7 mouse cellular contexts compared by ENCODE assay signal in genomic region chr2:48947761-48948160, GRCm38 (mm10). TPM values are rescaled to one million over a fixed set of nuclear protein-coding genes. Genes with fewer than 3 reads are reported as not detected.
DNase-seq lines count a peak whose midpoint lies in the region; ATAC-seq lines count a peak whose summit lies in the region.

No protein-coding gene starts in this region.

- no peaks in the 10 kb centered on the region for H3K9me3 ChIP-seq in neural tube, embryonic 11.5 days (ENCODE audit: control insufficient read depth, low read length)
- no peaks in the 10 kb centered on the region for H3K9me3 ChIP-seq in forebrain, embryonic 12.5 days
- no peaks in the 10 kb centered on the region for H3K9me3 ChIP-seq in liver, embryonic 12.5 days (replicated peaks)

- H3K4me3 ChIP-seq in neural tube, embryonic 11.5 days (ENCODE audit: low read depth, low read length) = peak overlapping the region; percentile 71
- peak overlapping the region; percentile 83 for H3K4me3 ChIP-seq in forebrain, embryonic 12.5 days (replicated peaks)
- H3K4me3 ChIP-seq in liver, embryonic 12.5 days = peak overlapping the region; percentile 95

- no peaks in the 10 kb centered on the region for H3K36me3 ChIP-seq in neural tube, embryonic 11.5 days (ENCODE audit: control insufficient read depth, insufficient read depth, low read length)
- H3K36me3 ChIP-seq in forebrain, embryonic 12.5 days (replicated peaks) = no peaks in the 10 kb centered on the region
- H3K36me3 ChIP-seq in liver, embryonic 12.5 days = no peaks in the 10 kb centered on the region

- H3K27ac ChIP-seq in neural tube, embryonic 11.5 days (ENCODE audit: low read depth, low read length) = no peak overlapping the region
- H3K27ac ChIP-seq in forebrain, embryonic 12.5 days = no peak overlapping the region
- H3K27ac ChIP-seq in liver, embryonic 12.5 days = no peak overlapping the region

- H3K9ac ChIP-seq in neural tube, embryonic 11.5 days (ENCODE audit: low read length) = no peak overlapping the region
- H3K9ac ChIP-seq in forebrain, embryonic 12.5 days = no peak overlapping the region
- H3K9ac ChIP-seq in liver, embryonic 12.5 days = peak overlapping the region; percentile 94

- H3K4me1 ChIP-seq in neural tube, embryonic 11.5 days (ENCODE audit: control insufficient read depth, insufficient read depth, low read length) = 0 out of 2 replicates have a peak, but pooled peaks cover 6% of the 10 kb centered on the region
- peaks cover 7% of the 10 kb centered on the region for H3K4me1 ChIP-seq in forebrain, embryonic 12.5 days
- H3K4me1 ChIP-seq in liver, embryonic 12.5 days = peaks cover 22% of the 10 kb centered on the region

- no peaks in the 10 kb centered on the region for H3K27me3 ChIP-seq in neural tube, embryonic 11.5 days (ENCODE audit: control insufficient read depth, insufficient read depth, low read length)
- no peaks in the 10 kb centered on the region for H3K27me3 ChIP-seq in forebrain, embryonic 12.5 days
- no peaks in the 10 kb centered on the region for H3K27me3 ChIP-seq in liver, embryonic 12.5 days (replicated peaks)

- no peak for ATAC-seq in neural tube, embryonic 11.5 days (ENCODE audit: insufficient read depth, low FRiP score, low TSS enrichment)
- no peak for ATAC-seq in forebrain, embryonic 12.5 days (ENCODE audit: low FRiP score)
- ATAC-seq in liver, embryonic 12.5 days = no peak

- WGBS in neural tube, embryonic 11.5 days = 62% methylated on average over 3 of the region's 3 CpGs
- WGBS in forebrain, embryonic 12.5 days = 79% methylated on average over 3 of the region's 3 CpGs
- 47% methylated on average over 3 of the region's 3 CpGs for WGBS in liver, embryonic 12.5 days (ENCODE audit: insufficient replicate concordance)

- peak overlapping the region; percentile 69 for H3K4me2 ChIP-seq in neural tube, embryonic 11.5 days (ENCODE audit: low read depth)
- H3K4me2 ChIP-seq in forebrain, embryonic 12.5 days = peak overlapping the region; percentile 66
- H3K4me2 ChIP-seq in liver, embryonic 12.5 days = peak overlapping the region; percentile 82

- no peak for DNase-seq in neural tube, embryonic 11.5 days (ENCODE audit: low spot score)
- no peak for DNase-seq in neural tube, embryonic 10.5 days (ENCODE audit: extremely low spot score, low spot score)
- DNase-seq in adrenal gland, adult (ENCODE audit: inconsistent age in 2 of 2, low spot score in 1 of 2) = no peak
- DNase-seq in urinary bladder, postnatal 36 days (ENCODE audit: low spot score in 2 of 2) = no peak
- no peak for DNase-seq in layer of hippocampus, adult 9-10 months (ENCODE audit: low spot score)

RNA-seq across cellular contexts. Expression of gene Mbd5, which starts 1.5 kb away (rescaled TPM):
- polyA plus RNA-seq in neural tube, embryonic 11.5 days (2014; fragmentation: Nextera tagmentation; extraction: Ambion mirVana) = 32.2 and 33.4 TPM in 2 replicates
- 36.0 and 37.0 TPM in 2 replicates for polyA plus RNA-seq in forebrain, embryonic 12.5 days (2016; fragmentation: Nextera tagmentation; extraction: Ambion mirVana)
- polyA plus RNA-seq in liver, embryonic 12.5 days (2016; fragmentation: Nextera tagmentation; extraction: Ambion mirVana) = 10.3 and 10.7 TPM in 2 replicates

RNA-seq across cellular contexts. Expression of gene Orc4, which starts 2.3 kb away (rescaled TPM):
- polyA plus RNA-seq in neural tube, embryonic 11.5 days (2014; fragmentation: Nextera tagmentation; extraction: Ambion mirVana) = 133 and 141 TPM in 2 replicates
- polyA plus RNA-seq in forebrain, embryonic 12.5 days (2016; fragmentation: Nextera tagmentation; extraction: Ambion mirVana) = 131 and 132 TPM in 2 replicates
- polyA plus RNA-seq in liver, embryonic 12.5 days (2016; fragmentation: Nextera tagmentation; extraction: Ambion mirVana) = 55.1 and 59.7 TPM in 2 replicates
